Mouse (Mus musculus) spleen, adult 18-20 months (tissue): ENCODE measurements around the gene Capg.

ENCODE experiments used
- DNase-seq, 2 experiments: peaks; one replicate each; pipeline ENCODE4 v3.0.0; 2022; ENCODE audit warnings: mixed read lengths in 2 of 2

Gene Capg

DNA sequence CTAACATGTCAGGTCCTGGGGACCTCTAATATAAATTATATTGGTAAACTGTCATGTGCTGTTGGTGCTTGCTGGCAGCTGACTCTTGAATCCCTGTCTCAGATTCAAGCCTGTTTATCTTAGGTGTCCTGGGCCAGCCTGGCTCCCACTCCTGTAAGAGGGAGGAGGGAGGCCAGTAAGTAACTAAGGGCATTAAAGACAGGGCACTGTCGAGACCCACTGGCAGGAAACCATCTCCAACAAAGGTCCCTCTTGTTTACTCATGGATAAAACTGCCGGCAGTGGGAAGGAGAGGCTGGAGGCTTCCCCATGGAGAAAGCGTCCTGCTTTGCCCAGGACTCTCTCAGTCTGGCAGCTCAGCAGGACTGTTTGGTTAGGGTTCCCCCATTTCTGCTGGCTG lies 27.6 kb downstream of the Capg start:
- DNase-seq, result no peak

DNA sequence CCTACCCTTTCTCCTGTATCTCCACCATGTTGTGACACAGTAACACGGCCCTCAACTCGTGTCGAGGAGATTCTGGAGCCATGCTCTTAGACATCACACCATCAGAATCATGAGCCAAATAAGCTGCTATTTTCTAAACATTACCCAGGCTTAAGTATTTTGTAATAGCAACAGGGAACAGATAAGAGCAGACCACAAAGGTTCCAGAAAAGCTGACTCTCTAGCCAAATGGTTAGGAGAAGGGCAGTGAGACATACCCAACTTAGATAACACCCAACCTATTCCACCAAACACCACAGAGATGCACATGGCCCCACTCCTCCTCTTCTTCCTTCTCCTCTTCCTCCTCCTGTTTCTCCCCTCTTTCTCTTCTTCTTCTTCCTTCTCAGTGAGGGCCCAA lies 31.9 kb downstream of the Capg start:
- no peak for DNase-seq

DNA sequence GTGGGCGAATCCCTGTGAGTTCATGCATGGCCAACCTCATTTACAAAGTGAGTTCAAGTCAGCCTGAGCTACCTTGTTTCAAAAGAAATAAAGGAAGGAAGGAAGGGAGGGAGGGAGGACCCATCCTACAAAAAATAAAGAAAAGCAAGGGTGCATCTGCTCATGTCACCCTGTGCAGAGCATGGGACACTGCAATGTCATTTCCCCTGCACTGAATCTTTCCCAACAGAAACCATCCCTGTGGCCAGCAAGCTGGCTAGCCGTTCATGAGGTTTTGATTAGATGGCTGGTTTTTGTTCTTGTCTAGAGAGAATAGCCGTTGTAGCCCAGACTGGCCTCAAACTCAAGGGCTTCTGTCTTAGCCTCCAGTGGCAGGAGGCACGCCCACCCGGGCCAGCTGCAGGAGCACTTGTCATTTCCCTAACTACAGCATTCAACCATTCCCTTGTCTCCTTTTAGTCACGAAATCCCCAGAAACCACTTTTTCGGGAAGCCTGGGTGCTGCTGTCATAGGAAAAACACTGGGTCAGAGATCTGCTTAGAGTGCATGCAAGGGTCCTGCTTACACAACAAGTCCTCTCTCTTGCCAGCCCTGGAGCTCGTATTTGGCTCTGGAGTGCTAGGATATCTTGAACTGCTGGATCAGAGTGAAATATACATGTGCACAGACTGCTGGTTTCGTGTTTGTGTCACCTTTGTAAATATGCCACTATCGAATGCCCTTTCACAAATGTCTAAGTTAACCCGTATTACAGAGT lies 37.6 kb downstream of the Capg start:
- no peak for DNase-seq

DNA sequence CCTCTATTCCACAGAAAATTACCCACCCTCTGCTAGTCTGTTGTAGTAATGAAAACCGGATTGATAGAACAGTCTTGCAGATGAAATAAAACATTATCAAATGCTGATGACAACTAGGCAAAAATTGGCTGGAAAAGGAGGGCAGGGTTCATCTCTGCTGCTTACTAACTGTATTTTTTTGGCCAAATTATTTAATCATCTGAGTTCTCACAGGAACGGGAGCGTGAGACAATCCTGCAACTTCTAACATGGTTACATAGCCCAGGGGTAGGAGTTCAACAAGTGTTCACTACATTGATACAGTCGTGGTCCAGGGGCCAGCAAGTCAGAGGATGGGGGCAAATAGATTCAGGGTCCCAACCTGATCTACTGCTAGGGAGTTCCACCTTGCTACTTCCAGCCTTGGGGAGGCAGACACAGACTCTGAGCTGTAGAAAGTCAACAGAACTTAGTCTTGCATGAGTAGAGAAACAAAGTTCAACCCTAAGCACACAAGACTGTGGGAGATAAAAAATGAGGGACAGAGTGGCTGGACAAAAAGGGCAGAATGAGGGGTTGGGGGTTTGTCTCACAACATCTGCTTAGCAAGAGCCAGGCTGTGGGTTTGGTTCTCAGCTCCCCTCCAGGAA lies 39.1 kb downstream of the Capg start:
- DNase-seq, result no peak

DNA sequence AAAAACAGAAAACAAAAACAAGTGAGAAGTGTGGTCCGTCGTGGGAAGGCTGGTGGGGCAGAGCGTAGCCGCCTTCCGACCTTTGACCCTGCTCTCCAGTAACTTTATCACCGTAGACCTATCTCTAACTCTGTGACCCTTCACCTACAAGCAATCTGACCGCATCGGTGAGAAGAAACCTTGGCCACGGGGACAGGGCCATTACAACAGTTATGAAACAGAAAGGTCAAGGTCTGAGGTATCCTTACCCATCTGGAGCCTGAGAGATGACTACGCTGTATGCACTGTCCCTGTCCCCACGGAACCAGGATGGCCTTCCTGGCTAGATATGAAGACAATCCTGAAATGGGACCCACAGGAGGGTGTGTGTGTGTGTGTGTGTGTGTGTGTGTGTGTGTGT lies 40.0 kb downstream of the Capg start:
- no peak for DNase-seq

DNA sequence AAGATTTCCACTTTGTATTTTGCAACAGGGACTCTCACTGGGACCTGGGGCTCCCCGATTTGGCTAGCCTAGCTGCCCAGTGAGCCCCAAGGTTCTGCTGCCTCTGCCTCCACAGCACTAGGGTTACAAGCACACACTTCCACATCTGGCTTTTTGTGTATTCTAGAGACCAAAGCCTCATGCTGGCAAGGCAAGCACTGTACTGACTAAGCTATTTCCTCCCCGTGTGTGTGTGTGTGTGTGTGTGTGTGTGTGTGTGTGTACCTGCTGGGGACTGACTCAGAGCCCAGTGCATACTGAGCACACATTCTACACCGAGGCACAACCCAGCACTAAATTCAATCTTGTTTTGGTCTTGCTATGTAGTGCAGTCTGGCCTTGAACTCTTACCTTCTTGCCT lies 42.5 kb downstream of the Capg start:
- no peak for DNase-seq

DNA sequence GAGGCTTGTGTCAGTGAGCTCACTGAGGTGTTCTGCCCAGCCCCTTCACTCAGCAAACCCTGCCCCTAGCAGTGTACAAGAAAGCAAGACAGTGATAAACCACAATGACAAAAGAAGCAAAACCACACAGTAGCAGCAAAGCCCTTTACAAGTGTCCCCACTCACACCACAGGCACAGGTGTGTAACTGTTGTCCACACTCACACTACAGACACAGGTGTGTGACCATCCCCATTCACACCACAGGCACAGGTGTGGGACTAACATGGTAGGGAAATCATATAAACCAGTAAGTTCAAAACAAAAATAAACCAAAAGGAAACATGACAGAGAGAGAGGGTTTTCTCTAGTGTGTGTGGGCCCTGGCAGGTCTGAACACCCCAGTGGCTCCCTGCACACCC lies 44.1 kb downstream of the Capg start:
- DNase-seq, result no peak

DNA sequence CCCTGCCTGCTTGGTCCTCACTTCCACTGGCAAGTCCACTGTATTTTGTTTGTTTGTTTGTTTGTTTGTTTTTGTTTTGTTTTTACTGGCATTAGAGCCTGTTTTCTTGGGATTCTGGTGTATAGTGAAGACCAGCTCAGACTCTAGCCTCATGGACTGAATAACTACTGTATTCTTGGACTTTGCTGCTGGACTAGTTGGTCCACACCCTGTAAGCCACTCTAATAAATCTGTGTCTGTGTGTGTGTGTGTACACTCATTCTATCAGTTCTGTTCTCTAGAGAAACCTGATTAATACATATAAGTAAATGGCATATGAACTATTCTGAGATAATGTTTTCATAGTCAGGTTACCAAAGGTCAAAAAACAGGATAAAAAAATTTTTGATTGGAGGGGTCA lies 45.9 kb downstream of the Capg start:
- DNase-seq, result no peak

DNA sequence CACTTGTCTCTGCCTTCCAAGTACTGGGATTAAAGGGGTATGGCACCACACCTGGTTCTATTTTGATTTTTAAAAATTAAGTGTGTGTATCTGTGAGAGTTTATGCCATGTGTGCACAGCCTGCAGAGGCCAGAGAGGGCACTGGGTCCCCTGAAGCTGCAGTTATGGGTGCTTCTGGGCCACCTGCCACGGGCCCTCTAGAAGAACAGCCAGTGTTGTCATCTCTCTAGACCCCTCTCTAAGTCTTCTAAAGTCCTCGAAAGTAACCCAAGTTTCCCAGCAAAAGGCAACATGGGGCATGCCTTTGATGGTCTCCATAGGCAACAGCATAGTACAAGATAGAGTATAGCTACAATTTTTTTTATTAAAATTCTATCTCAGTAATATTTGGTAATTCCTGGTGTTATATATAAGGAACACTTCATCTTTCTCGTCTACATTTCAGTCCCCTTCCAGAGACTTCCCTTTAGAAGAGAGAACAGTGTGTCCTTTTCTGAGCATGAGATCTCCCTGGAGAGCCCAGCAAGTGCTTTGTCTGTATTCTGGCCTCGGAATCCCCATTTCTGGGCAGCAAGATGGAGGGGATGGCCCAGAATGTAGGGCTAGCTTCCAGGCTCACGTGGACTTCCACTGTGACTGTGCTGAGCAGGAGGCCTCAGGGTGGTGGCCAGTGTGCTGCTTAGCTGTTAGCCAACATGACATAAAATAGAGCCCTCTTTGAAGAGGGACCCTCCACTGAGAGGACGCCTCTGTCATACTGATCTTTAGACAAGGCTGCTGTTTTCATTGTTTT lies 49.0 kb downstream of the Capg start:
- DNase-seq, result no peak

DNA sequence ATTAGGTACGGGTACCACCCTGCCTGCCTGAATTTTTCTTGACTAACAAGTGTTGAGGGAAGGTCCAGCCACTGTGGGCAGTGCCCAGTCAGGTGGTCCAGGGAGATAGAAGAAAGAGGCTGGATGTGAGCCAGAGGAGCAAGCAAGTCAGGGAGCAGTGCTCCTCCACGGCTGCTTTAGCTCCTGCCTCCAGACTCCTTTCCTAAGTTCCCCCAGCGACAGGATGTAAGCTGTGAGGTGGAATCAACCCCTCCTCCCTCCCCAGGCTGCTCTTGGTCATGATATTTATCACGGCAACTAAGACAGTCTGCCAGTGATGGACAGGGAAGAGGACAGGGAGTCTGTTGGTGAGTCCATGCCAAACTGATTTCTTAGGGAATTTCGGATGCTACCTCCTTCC lies 49.7 kb downstream of the Capg start:
- no peak for DNase-seq

DNA sequence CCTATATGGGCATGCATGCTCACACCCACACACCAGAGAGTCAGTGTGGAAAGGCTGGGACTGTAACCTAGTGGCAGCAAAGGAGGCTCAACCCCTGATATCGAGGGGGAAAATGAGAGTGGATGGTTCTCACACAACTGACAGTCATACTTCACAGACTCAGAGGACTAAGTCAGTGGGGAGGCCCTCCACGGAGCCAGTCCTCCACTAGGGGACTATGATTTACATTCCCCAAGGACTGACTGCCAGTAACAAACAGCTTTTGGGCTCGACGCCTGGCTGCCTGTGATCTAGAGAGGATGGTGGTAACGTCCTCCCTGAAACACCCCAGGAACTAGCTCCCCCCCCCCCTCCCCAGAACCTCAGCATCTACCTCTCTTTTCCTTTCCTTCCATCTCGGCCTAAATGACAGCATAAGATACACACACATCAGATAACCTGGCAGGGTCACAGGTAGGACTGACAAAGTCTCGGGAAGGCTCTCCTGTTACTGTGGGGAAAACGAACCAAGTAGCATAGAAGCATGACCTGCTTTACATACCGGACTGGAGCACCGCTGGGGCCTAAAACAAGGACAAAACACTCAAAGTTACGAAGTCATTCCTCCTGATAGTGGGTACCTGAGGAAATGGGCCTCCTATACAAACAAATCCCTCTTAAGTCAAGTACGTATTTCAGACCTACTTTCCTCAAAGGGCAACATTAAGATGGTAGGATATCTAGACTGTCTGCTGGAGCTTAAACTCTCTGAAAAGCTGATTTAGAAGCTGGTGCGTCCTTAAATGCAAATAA lies 53.1 kb downstream of the Capg start:
- no peak for DNase-seq

DNA sequence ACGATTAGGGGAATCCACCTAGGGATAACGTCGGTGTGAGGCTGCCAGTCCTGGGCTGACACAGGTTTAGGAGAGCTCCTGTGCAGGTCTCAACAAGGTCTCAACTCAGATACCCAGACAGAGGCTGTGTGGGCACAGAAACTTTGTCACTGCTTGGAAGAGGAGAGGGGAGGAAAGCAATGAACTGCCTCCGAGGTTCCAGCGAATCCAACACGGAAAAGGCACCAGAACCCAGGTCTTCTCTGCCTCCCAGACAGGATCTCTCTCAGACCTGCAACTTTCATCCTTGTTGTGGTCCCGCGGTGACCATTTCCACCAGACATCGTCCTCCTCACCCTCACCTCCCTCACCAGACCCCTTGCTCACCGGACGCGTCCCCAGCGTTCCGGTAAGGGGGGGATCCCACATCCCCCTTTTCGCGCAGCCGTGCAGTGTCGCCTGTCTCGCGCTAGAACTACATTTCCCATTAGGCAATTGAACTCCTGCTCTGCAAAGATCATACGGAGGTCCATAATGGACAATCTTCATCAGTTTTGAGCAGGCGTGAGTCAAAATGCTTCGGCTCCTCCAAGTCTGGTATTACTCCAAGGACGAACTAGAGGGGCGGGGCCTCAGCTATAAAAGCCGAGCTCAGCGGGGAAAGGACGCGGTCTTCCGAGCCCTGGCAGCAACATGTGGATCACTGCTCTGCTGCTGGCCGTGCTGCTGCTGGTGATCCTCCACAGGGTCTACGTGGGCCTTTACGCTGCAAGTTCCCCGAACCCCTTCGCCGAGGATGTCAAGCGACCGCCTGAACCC lies 54.0 kb downstream of the Capg start, which contains the start of the genes Elmod3 and Retsat:
Elmod3 (minus strand) TSS at position 458 of the 798 bp plus-strand sequence.
Retsat (plus strand) TSS at position 520 of the 798 bp plus-strand sequence.
- DNase-seq, result peak; percentile 68 to 75

DNA sequence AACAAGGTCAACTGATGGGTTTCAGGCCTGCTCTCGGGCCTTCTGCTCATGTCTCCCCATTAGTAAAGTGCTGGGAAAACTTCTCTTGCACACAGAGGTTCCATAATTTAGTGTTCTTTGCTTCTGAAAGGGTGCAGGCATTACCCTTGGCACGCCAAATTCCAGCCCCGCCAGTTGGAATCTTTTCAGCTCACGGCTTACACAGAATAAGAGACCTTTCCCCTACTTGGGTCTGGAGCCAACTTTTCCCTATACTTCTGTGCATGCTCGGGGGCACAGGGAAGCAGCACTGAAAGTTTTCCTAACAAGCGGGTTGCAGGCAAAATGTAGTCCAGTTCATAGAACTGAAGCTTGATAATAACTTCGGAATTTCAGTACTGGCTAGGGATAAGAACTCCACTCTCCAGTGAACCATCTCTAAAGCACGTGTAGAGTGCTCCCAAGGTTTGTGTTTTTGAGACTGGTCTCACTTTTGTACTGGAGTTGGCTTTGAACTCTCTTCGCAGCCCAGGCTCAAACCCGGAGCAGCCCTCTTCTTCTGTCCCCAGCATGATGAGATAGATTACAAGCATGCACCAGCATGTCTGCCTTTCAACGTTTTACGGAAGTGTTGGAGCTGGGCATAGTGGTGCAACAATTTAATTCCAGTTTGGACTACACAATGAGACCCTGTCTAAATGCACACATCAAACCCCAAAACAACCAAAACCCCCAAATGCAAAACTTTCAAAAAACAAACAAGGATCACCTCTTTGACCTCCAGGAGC lies 54.8 kb downstream of the Capg start:
- no peak for DNase-seq

DNA sequence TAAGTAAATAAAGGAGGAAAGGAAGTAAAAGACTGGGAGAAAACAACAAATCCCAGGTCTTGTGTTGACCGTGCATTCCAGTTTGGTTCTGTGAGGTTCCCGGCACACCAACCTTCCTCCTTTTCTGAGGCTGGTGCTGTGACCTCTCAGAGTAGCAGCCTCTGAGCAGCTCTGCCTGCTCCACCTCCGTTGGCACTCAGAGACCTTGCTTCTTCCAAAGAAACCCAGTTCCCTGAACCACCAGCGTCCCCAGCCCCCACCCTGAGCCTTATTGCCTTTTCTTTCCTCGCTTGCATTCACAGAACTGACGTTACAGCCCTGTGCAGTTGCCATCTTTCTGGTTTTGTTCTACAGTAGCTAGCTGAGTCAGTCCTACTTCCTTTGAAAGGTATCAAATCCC lies 56.0 kb downstream of the Capg start:
- no peak for DNase-seq

DNA sequence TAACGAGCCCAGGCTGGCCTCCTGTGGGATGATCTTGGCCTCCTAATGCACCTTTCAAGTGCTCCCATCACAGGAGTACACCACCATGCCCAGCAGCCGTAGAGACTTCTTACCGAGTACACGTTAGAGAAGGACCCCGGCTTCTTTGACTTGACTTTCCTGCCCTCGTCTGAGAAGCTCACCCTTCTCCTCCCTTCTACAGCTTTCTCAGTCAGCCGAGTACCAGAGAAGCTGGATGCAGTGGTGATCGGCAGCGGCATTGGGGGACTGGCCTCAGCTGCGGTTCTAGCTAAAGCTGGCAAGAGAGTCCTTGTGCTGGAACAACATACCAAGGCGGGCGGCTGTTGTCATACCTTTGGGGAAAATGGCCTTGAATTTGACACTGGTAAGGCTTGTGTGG lies 56.6 kb downstream of the Capg start:
- no peak for DNase-seq

DNA sequence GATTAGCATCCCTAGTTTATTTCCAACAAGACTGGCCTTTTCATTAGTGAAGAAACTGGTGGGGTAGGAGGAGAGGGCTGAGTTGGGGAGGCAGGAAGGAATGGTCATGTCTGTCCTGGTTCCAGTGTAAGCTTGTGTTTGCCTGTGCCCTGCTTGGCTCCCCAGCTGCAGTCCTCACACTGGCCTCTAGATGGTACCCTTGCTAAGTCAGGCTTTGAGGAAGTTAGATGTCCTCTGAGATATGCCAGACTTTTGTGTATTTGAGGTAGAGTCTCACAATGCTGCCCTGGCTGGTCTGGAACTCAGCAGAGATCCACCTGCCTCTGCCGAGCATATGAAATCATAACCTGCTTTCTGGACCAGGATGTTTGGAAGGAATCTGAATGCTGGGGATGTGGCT lies 57.5 kb downstream of the Capg start:
- peak; percentile 70 to 86 for DNase-seq

DNA sequence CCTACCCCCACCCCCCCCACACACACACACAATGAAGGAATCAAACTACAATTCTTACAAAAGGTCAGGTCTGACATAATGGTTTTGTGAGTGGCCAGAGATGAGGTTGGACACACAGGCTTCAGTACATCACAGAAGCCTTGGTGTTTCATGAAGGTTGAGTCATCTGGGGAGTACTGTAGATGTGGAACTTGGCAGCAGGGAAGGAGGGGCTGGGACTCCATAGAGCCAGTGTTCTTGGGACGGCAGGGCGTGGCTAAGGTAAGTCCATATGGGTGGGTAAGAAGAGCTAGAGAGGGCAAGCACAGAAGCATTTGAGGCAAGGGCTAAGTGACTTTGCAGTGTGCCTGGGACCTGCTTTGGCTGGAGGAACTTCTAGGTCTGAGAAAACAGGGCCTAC lies 59.9 kb downstream of the Capg start:
- DNase-seq, result no peak

DNA sequence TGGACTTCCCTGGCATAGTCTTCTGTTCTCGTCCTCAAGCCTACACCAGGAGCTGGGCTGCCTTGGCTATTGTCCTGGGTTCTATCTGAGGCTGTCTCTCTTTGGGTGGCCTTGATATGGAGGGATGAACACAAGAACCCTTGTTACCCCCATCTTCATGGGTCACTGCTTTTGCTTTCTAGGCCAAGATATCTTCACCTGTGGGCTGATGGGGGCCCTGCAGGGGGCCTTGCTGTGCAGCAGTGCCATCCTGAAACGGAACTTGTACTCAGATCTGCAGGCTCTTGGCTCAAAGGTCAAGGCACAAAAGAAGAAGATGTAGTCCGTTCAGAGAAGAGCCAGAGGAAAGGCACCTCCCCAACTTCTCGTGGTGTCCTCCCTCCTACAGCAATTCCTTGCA lies 62.9 kb downstream of the Capg start:
- no peak for DNase-seq

DNA sequence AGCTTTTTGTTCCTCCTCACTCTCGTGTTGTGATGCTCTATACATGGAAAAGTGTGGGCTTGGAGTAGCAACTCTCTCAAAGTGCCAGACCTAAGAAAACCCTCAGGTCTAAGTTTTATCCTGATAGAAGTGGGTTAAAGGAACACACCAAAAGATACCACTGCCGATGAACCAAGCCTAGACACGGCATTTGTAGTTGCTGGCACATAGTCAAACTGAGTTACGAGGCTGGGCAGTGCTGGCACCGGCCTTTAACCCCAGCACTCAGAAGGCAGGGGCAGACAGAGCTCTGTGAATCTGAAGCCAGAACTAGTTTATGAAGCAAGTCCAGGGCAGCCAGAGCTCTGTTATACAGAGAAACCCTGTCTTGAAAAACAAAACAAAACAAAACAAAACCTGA lies 63.5 kb downstream of the Capg start:
- no peak for DNase-seq

DNA sequence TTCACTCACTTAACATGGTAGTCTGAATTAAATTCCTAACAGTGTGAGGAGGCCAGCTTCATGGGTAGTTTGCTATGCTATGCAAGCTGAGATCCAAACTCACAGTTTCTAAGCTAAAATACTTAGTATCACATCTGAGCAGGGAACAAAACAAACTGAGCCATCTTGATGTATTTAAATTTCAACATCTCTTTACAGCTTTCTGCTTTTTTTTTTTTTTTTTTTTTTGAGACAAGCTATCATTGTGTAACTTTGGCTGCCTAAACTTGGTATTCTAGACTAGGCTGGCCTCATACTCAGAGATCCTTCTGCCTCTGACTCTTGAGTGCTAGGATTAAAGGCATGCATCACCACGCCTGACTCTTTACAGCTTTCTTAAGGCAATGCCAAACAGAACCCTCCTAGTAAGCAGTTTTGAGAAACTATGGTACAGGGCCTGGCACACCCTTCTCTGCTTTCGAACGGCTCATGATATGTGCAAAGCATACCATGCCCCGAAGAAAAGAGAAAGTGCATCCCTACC lies 64.5 kb downstream of the Capg start:
- no peak for DNase-seq

DNA sequence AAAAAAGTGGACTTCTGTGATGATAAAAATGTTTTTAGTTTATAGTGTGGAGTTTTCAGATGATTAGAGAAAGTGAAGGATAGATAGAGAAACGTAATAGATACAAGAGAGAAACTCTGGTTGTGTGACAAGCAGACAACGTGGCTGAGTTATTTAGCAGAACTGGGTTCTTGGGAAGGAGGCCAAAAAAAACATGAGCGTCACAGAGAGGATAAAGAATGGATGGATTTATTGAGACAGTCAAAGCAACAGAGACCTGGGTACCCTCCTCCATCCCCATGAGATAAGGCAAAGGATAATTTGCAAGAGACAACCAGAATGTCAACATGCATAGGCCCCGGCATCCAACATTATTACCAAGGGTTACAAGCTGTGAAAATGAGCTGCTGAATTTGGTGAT lies 66.1 kb downstream of the Capg start:
- no peak for DNase-seq
